Mouse (Mus musculus) CH12.LX (cell line): ENCODE data around the gene Kat7.

ENCODE experiments used
- CHD1 ChIP-seq: IDR thresholded peaks from 2 replicates; pipeline ENCODE4 v1.6.1; 2012; ENCODE audit warnings: low read depth, low read length, improper control_type of control experiment, inconsistent platforms
- CHD2 ChIP-seq: IDR thresholded peaks from 2 replicates; pipeline ENCODE4 v1.6.1; 2011; ENCODE audit warnings: low read length, improper control_type of control experiment
- CTCF ChIP-seq, 2 experiments: IDR thresholded peaks in 1 of 2; conservative IDR thresholded peaks in 1 of 2; 2 replicates each; pipeline ENCODE4 v1.5.1; 2011 to 2012; ENCODE audit warnings: low read depth in 2 of 2, low read length in 2 of 2, improper control_type of control experiment in 1 of 2, inconsistent platforms in 1 of 2, mild to moderate bottlenecking in 1 of 2, moderate library complexity in 1 of 2
- EP300 ChIP-seq: IDR thresholded peaks from 2 replicates; pipeline ENCODE4 v1.6.1; 2011; ENCODE audit warnings: low read length, improper control_type of control experiment
- ETS1 ChIP-seq: conservative IDR thresholded peaks from 2 replicates; pipeline ENCODE4 v1.6.1; 2012; ENCODE audit warnings: low read depth, mild to moderate bottlenecking, inconsistent platforms, low read length, improper control_type of control experiment, moderate library complexity
- HCFC1 ChIP-seq: IDR thresholded peaks from 2 replicates; pipeline ENCODE4 v1.6.1; 2012; ENCODE audit warnings: low read depth, mild to moderate bottlenecking, inconsistent platforms, low read length, improper control_type of control experiment
- MAX ChIP-seq: IDR thresholded peaks from 2 replicates; pipeline ENCODE4 v1.6.1; 2011; ENCODE audit warnings: low read length, improper control_type of control experiment
- MAZ ChIP-seq: IDR thresholded peaks from 2 replicates; pipeline ENCODE4 v1.6.1; 2012; ENCODE audit warnings: low read depth, mild to moderate bottlenecking, inconsistent platforms, low read length, improper control_type of control experiment, moderate library complexity
- NELFE ChIP-seq: IDR thresholded peaks from 2 replicates; pipeline ENCODE4 v1.6.1; 2011; ENCODE audit warnings: low read depth, low read length, improper control_type of control experiment
- NRF1 ChIP-seq: IDR thresholded peaks from 2 replicates; pipeline ENCODE4 v1.6.1; 2014; ENCODE audit warnings: low read depth, mild to moderate bottlenecking, inconsistent platforms, low read length, improper control_type of control experiment, moderate library complexity
- POLR2A ChIP-seq: IDR thresholded peaks from 2 replicates; pipeline ENCODE4 v1.6.1; 2011; ENCODE audit warnings: low read depth, mild to moderate bottlenecking, improper control_type of control experiment, low read length
- TCF12 ChIP-seq: IDR thresholded peaks from 2 replicates; pipeline ENCODE4 v1.6.1; 2014; ENCODE audit warnings: low read depth, mild to moderate bottlenecking, inconsistent platforms, low read length, improper control_type of control experiment
- ZC3H11A ChIP-seq: IDR thresholded peaks from 2 replicates; pipeline ENCODE4 v1.6.1; 2012; ENCODE audit warnings: low read depth, mild to moderate bottlenecking, inconsistent platforms, low read length, improper control_type of control experiment
- ZNF384 ChIP-seq: IDR thresholded peaks from 2 replicates; pipeline ENCODE4 v1.6.1; 2012; ENCODE audit warnings: low read depth, low read length, improper control_type of control experiment, inconsistent platforms

DNA sequence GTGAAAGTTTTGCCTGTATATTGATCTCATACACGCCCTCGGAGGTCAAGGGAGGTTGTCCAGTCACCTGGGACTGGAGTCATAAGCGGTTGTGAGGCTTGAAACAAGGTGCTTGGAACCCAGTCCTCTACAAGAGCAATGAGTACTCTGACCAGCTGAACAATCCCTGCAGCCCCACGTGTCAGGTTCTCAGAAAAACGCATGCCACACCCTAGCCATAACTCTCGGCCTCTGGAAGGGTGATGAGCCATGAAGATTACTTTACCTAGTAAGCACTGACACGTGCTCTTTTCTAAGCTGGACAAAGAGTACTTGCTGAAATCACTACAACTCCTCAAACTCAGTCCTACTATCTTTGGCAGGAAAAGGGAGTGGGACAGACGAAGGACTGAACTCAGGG, 2.5 kb downstream of the Kat7 start:
- no peak for TF ChIP-seq NRF1
- TF ChIP-seq CHD2: no peak
- no peak for TF ChIP-seq CTCF (conservative IDR thresholded peaks at IDR 0.05 in 1 of 2, IDR thresholded peaks at IDR 0.05 in 1 of 2; ENCODE audit: low read depth in 2 of 2, low read length in 2 of 2)
- TF ChIP-seq EP300: no peak
- no peak for TF ChIP-seq CHD1
- no peak for TF ChIP-seq NELFE
- no peak for TF ChIP-seq MAX
- no peak for TF ChIP-seq ETS1
- TF ChIP-seq ZNF384: no peak
- no peak for TF ChIP-seq POLR2A
- TF ChIP-seq HCFC1: no peak
- no peak for TF ChIP-seq TCF12
- no peak for TF ChIP-seq ZC3H11A
- TF ChIP-seq MAZ: no peak
